Mouse (Mus musculus): ENCODE results near the gene Proser3.

The Proser3 gene

DNA sequence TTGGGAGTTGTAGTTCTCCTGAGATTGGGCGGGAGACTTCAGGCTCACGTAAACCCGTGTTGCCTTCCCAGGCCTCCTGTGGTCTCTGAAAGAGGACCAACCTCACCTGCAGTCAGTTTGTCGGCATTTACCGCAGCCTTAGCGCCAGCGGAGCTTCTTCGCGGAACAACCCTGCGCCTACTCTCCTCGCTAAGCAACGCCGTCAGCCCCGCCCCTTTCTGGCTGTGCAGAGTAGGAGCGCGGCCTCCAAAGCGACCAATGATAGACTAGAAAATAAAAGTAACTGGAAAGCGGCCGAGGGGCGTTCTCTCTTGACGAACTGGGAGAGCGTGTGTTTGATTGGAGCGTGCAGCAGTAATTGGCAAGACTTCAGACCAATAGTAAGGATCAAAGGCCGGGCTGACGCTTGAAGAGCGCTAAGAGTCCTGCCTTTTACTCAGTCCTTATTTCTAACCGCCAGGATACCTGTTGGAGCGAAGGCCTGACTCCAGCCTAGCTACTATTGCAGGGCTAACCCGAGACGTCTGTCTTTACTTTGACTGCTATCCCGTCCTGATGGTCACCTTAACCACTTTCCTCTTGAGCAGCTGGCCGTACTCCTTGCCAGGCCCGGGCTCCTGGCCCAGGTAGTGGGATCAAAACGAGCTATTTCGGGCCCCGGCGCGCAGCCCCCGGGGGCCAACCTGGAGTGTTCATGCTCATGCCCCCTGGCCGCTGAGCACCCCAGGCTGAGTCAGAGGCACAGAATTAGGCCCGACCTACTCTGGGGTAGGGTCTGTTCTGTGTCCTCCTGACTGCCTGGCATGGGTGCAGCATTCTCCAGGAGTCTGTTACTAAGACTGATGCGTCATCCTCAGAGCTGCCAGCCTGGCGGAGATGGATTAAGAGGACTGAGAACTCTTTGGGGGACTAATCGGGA is at the start of gene Proser3, which contains the start of gene Hspb6:
Gene Proser3 (minus strand): TSS at position 198 of the 919 bp plus-strand sequence.
Gene Hspb6 (plus strand): TSS at position 77 of the 919 bp plus-strand sequence.
- peak; percentile 99 for DNase-seq

DNA sequence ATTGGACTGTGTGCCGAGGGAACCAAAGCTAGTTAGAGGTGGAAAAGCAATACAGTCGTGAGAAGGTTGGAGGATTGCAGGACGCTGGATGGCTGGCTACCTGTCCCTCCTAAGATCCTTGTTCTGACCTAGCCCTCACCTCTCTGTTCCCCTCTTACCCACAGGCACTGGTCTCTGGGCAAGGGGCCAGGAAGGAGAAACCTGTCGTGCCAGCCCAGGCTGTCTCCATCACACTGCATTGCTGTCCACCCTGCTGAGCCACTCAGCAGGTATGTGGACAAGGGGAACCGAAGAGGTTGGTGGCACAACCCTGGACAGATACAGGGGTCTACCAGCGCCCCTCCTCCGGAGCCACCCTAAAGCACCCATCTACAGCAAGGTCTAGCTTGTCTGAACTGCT is 48.6 kb upstream of the Proser3 start:
- DNase-seq, result peak; percentile 68

DNA sequence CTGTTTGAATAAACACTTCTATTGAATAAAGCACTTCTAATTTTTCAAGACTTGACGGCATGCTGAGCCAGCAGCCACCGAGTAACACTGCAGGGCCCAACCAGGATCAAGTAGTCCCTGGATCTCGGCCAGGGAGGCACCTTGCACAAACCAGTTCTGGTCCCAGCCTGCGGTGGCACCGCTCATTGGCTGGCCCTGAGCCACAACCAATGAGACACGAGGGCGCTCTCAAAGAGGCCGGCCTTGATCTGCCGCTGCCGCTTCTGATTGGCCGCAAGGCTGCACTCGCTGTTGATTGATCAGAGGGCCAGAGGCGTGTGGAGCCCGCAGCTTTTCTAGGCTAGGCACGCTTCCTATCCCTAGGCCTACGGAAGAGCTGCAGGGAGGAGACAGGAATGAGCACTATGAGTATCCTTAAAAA is 47.8 kb upstream of the Proser3 start:
- DNase-seq, result peak; percentile 94

DNA sequence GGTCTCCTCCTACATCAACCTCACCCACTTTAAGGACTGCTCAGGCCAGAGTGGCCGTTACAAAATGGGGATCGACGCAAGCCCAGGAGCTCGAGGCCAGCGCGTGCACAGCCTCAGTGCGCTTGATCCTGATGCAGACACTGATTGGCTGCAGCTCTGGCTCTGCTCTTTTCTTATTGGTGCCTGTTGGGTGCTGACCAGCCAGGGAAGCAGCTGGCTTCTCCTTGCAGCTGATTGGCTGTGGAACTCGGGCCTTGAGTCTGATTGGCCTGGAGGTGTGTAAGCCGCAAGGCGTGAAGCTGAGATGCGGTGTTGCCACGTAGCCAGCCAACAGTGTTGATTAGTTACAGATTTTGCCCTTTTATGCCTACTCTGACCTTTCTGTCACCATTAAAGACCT is 46.7 kb upstream of the Proser3 start, which contains the start of gene Zbtb32:
Gene Zbtb32 (minus strand): TSS at position 124 of the 400 bp plus-strand sequence.
- no peak for DNase-seq

GRCm38 (mm10) chr7:30596811-30597210 is 44.7 kb upstream of the Proser3 start:
- DNase-seq, result peak; percentile 43

GRCm38 (mm10) chr7:30596093-30596492 is 44.0 kb upstream of the Proser3 start:
- no peak for DNase-seq

DNA sequence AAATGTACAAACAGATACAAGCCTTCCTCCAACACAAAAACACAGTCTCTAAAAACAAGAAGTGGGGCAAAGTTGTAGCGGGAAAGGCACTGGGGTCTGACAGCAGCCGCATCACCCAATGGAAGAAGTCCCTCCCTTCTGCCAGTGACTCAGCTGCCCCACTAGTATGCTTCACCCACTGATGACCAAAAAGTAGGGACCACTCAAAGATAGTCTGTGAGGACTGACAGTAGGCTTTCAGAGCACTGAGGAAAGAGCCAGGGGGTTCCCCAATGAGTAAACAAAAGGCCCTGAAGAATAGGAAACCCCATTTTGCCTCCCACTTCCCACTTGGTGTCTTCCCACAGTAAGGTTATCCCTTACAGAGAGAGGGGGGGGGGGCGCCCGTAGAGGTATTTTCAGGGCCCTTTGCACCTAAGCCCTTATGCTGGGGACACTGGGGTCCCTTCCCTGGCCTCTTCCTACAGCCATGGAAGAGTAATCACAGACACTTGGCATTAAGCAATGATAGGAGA is 42.5 kb upstream of the Proser3 start:
- DNase-seq, result no peak

DNA sequence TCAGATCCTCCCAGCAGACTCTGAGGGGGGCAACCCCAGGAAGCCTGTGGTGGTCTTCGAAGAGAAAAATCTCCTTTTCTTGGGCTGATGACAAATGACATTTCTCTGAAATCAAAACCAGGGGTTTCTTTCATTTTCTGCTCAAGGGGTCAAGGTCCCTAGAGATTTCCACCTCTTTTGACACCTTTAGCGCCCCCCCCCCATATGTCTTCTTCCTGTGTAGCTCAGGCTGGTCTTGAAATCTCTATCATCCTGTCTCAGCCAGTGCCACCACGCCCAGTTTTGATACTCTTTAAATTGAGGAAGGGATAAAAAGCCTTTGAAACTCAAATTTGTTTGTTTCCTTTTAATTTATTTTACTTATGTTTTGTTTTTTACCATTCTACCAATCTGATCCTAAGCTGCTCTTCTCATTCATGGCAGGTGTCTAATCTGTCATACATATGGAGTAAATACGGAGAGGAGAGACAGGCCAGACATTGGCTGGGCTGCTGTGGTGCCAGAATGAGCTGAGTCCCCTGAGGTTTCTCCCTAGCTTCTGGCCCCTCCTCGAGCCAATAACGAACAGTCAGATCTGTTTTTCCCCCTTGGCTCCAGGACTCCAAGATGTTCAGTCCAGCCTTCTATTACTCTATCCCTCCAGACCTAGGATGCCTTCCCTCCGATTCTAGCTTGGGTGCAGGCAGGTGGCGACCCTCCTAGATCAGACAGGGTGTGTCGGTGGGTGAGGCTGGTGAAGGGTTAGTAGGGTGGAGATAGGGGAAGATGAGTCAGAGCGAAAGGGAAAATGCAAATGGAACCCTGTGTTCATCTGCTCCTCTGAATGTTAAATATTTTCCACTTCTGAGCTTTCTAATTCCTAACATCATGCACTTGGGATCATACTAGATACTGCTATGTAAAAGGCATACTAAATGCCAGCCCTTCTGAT is 41.7 kb upstream of the Proser3 start:
- no peak for DNase-seq

DNA sequence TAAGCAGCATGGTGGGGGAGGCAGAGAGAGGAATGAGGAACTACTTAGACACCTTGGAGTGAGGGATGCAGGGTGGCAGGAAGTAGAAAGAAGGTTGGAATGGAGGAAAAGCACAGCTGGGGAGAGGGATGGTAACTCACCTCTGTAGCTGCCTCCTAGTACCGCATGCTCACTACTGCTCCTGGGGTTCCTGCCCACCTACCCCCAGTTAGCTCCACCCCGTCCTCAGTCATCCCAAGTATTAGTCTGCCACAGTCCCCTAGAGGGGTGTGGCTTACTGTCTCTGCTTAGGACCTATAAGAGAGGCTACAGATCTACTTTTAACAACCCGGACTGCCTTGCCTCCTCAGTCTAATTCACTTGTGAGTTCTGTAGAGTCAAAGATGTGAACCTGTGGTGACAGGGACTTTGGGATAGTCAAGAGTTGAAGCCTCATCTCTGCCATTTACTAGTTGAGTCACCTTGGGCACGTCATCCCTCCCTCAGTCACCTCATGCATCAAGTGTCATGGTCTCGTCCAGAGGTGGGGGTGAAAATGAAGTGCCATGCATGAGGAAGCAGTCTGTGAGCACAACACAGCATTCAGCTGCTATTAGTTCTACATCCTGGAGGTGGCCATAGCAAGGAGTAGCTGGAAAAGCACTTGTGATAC is 40.8 kb upstream of the Proser3 start:
- DNase-seq, result no peak

DNA sequence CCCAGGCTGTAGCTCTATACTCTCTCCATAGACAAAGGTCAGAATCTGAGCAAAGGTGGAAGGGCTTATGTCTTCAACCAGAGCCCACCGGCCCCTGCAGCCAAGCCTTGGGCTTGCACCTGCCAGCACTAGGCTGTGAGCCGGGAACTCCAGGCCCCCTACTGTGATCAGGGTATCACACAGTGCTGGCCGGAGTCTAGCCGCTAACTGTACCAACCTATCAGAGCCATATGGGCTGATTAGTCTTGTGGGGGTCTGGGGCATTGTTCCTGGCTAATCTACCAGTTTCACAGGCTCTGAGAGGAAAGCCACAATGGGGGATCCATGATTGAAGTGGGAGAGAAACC is 39.5 kb upstream of the Proser3 start:
- DNase-seq, result no peak

GRCm38 (mm10) chr7:30590927-30591604 is 39.0 kb upstream of the Proser3 start:
- no peak for DNase-seq

GRCm38 (mm10) chr7:30589435-30590301 is 37.6 kb upstream of the Proser3 start:
- peak; percentile 93 for DNase-seq

DNA sequence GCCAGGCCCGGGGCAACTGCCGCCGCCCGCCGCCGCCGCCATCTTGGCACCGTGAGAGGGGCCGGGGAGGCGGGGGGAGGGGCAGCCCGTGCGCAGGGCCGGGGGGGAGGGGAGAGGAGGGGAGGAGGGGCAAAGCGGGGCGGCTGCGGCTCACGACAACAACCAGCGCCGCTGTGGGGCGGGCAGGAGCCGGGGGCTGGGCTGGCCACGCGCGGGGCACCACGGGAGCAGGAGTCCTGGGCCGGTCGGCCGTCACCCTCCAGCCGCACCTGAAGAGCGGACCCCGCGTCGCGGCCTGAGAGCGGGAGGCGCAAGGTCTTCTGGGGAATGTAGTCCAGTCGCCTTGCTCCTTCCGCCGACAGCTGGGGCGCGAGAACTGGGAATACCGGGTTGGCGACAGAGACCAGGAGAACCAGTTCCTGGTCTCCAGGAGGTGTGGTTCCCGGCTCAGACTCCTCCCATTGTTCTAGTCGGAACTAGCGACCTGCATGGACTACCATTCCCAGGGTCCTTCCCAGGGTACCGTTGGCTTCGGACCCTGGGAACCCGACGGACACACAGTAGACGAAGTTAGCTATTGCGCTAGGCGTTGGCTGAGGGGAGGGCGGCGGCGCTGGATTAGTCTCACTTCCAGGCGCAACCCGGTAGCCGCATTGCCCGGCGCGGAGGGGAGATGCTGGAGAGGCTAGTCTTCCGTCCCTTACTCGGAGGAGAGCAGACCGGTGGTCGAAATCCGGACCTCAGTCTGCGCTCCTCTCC is 36.8 kb upstream of the Proser3 start, which contains the start of gene Kmt2b:
Gene Kmt2b (minus strand): TSS at position 51 of the 759 bp plus-strand sequence.
- peak; percentile 99 for DNase-seq

GRCm38 (mm10) chr7:30587842-30588667 is 36.0 kb upstream of the Proser3 start:
- peak; percentile 53 for DNase-seq

DNA sequence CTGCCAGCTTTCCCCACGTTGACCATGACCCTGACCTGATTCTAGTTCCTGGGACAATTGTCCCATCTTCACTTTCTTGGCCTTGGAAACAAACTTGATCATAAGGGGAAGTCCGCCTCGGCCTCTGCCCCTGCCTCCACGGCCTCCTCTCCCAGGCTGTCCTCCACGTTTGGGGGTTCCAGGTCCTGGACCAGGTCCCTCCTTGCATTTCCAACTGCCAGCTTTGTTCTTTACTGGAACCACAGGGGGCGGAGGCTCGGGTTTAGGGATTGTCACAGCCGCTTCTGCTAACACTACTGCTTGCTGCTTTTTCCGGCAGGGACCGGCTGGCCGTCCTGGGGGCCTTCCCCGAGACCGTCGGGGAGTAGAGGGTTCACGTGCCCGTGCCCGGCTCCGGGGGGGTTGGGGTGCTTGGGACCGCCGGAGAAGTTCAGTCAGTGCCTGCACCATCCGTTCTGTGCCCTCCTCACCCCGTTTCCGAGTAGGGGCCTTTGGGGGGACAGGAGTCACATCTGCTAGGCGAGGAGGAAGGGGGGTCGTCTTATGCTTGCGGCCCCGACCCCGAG is 34.4 kb upstream of the Proser3 start:
- DNase-seq, result no peak

DNA sequence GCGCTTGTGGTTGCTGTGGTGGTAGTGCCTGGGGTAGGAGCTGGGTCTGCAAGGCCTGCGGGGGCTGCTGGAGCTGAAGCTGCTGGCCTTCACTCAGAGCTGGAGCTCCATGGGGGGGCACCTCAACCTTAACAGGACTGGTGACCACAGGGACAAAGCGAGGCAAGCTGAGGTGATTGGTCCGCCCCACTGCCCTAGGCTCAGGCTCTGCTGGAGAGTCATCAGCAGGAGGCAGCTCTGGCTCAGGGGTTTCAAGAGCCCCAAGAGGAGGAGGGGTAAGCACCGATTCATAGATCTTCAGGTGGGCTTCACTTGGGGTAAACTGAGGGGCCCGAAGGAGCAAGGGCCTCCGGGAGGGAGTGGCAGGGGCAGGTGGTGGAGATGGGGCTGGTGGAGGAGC is 33.1 kb upstream of the Proser3 start:
- no peak for DNase-seq

GRCm38 (mm10) chr7:30584339-30584738 is 32.2 kb upstream of the Proser3 start:
- DNase-seq, result no peak

GRCm38 (mm10) chr7:30581547-30581946 is 29.4 kb upstream of the Proser3 start:
- DNase-seq, result no peak

GRCm38 (mm10) chr7:30579950-30580349 is 27.9 kb upstream of the Proser3 start:
- no peak for DNase-seq
